Mouse (Mus musculus) telencephalon, adult 2 months (tissue): ENCODE measurements around the gene Osbpl3.
A peak's percentile ranks its signal among the peaks of the same experiment; 100 is the strongest.
"Not testable (repeated sequence)": the region's sequence is repeated elsewhere in the genome, so short reads cannot be mapped to it uniquely, and the experiment has no call there.

Experiments used
- DNase-seq: peaks from one replicate; pipeline ENCODE4 v3.0.0-alpha.2; 2011; ENCODE audit warnings: low read depth, low spot score

Gene Osbpl3

GRCm38 (mm10) chr6:50453651-50454050 is 2.4 kb downstream of the Osbpl3 start:
- no peak for DNase-seq

GRCm38 (mm10) chr6:50452220-50452619 is 3.8 kb downstream of the Osbpl3 start:
- DNase-seq: no peak

- no peak for DNase-seq
Measured at GRCm38 (mm10) chr6:50445616-50446015, 10.4 kb downstream of the Osbpl3 start.

GRCm38 (mm10) chr6:50440966-50441862 is 14.8 kb downstream of the Osbpl3 start:
- DNase-seq: no peak

GRCm38 (mm10) chr6:50440197-50440596 is 15.8 kb downstream of the Osbpl3 start:
- DNase-seq: peak; percentile 85

GRCm38 (mm10) chr6:50438900-50439299 is 17.1 kb downstream of the Osbpl3 start:
- not testable (repeated sequence) for DNase-seq

- DNase-seq: no peak
Measured at GRCm38 (mm10) chr6:50437815-50438214, 18.2 kb downstream of the Osbpl3 start.

- DNase-seq: no peak
Measured at GRCm38 (mm10) chr6:50436661-50437060, 19.3 kb downstream of the Osbpl3 start.

- DNase-seq: no peak
Measured at GRCm38 (mm10) chr6:50432491-50432890, 23.5 kb downstream of the Osbpl3 start.

- no peak for DNase-seq
Measured at GRCm38 (mm10) chr6:50429299-50429698, 26.7 kb downstream of the Osbpl3 start.

GRCm38 (mm10) chr6:50427051-50427732 is 28.8 kb downstream of the Osbpl3 start:
- no peak for DNase-seq

GRCm38 (mm10) chr6:50426571-50426970 is 29.4 kb downstream of the Osbpl3 start:
- DNase-seq: no peak

GRCm38 (mm10) chr6:50424271-50424670 is 31.7 kb downstream of the Osbpl3 start:
- no peak for DNase-seq

GRCm38 (mm10) chr6:50420413-50420812 is 35.6 kb downstream of the Osbpl3 start:
- no peak for DNase-seq

GRCm38 (mm10) chr6:50419518-50420290 is 36.3 kb downstream of the Osbpl3 start:
- DNase-seq: no peak

GRCm38 (mm10) chr6:50418951-50419350 is 37.0 kb downstream of the Osbpl3 start:
- no peak for DNase-seq

GRCm38 (mm10) chr6:50416854-50417253 is 39.1 kb downstream of the Osbpl3 start:
- DNase-seq: no peak

- DNase-seq: no peak
Measured at GRCm38 (mm10) chr6:50415431-50415830, 40.6 kb downstream of the Osbpl3 start.

GRCm38 (mm10) chr6:50414547-50414946 is 41.5 kb downstream of the Osbpl3 start:
- DNase-seq: peak; percentile 45

GRCm38 (mm10) chr6:50413381-50413780 is 42.6 kb downstream of the Osbpl3 start:
- no peak for DNase-seq

- DNase-seq: peak; percentile 77
Measured at GRCm38 (mm10) chr6:50412174-50412573, 43.8 kb downstream of the Osbpl3 start.

- no peak for DNase-seq
Measured at GRCm38 (mm10) chr6:50404698-50405097, 51.3 kb downstream of the Osbpl3 start.
